Mouse (Mus musculus) skeletal muscle tissue, adult 2 months (tissue): ENCODE data around the gene Kcnk3.

Experiments
- DNase-seq: peaks from one replicate; pipeline ENCODE4 v3.0.0-alpha.2; 2012; ENCODE audit warnings: low read depth, low spot score

Kcnk3 gene

GRCm38 (mm10) chr5:30670091-30670490, 82.1 kb downstream of the Kcnk3 start:
- no peak for DNase-seq

DNA sequence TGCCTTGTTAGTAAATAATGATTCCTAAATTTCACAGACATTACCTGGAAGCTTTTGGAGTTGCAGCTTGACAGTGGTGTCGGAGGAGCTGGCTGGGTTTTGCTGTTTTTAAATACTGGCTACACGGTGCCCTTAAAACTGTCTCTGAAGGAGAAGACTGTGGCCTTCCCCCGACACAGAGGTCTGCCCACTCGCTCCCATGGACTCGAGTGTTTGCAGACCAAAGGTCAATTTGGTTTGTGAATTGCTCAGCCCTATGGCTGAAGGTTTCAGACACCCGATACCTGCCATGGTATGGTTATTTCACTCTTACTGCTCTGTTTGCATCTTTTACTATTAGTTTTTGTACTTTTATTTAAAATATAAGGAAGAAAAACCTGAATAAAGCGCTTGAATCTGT, 86.0 kb downstream of the Kcnk3 start:
- no peak for DNase-seq
